Mouse (Mus musculus): Measurements from ENCODE around the gene Mapk1ip1l. TPM values are rescaled to one million over a fixed set of nuclear protein-coding genes. Genes with fewer than 3 reads are reported as not detected.

Mapk1ip1l gene
- 10 to 100 TPM; 72.3 to 73.8 TPM for total RNA-seq (2021)

- intact Hi-C loops (cut with DNase I): no loop called here
- DNase-seq (ENCODE audit: extremely low spot score in 1 of 2, low spot score in 2 of 2): peak; percentile 84 to 92
These were observed at the start of gene Mapk1ip1l for GRCm38 (mm10) chr14:47297785-47298407. Gene Mapk1ip1l (plus strand): TSS chr14:47298266.

- DNase-seq (ENCODE audit: extremely low spot score in 1 of 2, low spot score in 2 of 2): no peak
- intact Hi-C loops (cut with DNase I): loop anchor here (10.0 kb wide), 1 partner anchor 375 kb away; no protein-coding TSS in a partner anchor
These were observed 48.2 kb upstream of the Mapk1ip1l start for GRCm38 (mm10) chr14:47249839-47250238.

GRCm38 (mm10) chr14:47264866-47265265, 33.2 kb upstream of the Mapk1ip1l start:
- DNase-seq (ENCODE audit: extremely low spot score in 1 of 2, low spot score in 2 of 2): no peak

GRCm38 (mm10) chr14:47265829-47266228, 32.2 kb upstream of the Mapk1ip1l start:
- no peak for DNase-seq (ENCODE audit: extremely low spot score in 1 of 2, low spot score in 2 of 2)
- intact Hi-C loops (cut with DNase I): no loop called here

More at GRCm38 (mm10) chr14:47264866-47265265, 33.2 kb upstream of the Mapk1ip1l start:
- intact Hi-C loops (cut with DNase I): no loop called here

GRCm38 (mm10) chr14:47269056-47269455, 29.0 kb upstream of the Mapk1ip1l start:
- intact Hi-C loops (cut with DNase I): no loop called here

GRCm38 (mm10) chr14:47269706-47270105, 28.4 kb upstream of the Mapk1ip1l start:
- intact Hi-C loops (cut with DNase I): no loop called here
- DNase-seq (ENCODE audit: extremely low spot score in 1 of 2, low spot score in 2 of 2): no peak

More at GRCm38 (mm10) chr14:47269056-47269455, 29.0 kb upstream of the Mapk1ip1l start:
- DNase-seq (ENCODE audit: extremely low spot score in 1 of 2, low spot score in 2 of 2): no peak

GRCm38 (mm10) chr14:47273751-47274150, 24.3 kb upstream of the Mapk1ip1l start:
- intact Hi-C loops (cut with DNase I): no loop called here
- no peak for DNase-seq (ENCODE audit: extremely low spot score in 1 of 2, low spot score in 2 of 2)

GRCm38 (mm10) chr14:47275417-47275816, 22.6 kb upstream of the Mapk1ip1l start:
- no peak for DNase-seq (ENCODE audit: extremely low spot score in 1 of 2, low spot score in 2 of 2)
- intact Hi-C loops (cut with DNase I): no loop called here

GRCm38 (mm10) chr14:47276036-47276603, 21.9 kb upstream of the Mapk1ip1l start:
- no peak for DNase-seq (ENCODE audit: extremely low spot score in 1 of 2, low spot score in 2 of 2)
- intact Hi-C loops (cut with DNase I): no loop called here

GRCm38 (mm10) chr14:47276637-47277393, 21.3 kb upstream of the Mapk1ip1l start, which contains the start of the genes Wdhd1 and Socs4:
Gene Wdhd1 (minus strand): TSS chr14:47276857.
Gene Socs4 (plus strand): TSS chr14:47276931.
- peak; percentile 89 to 96 for DNase-seq (ENCODE audit: extremely low spot score in 1 of 2, low spot score in 2 of 2)
- intact Hi-C loops (cut with DNase I): no loop called here

- DNase-seq (ENCODE audit: extremely low spot score in 1 of 2, low spot score in 2 of 2): no peak
- intact Hi-C loops (cut with DNase I): no loop called here
These were observed 19.0 kb upstream of the Mapk1ip1l start for GRCm38 (mm10) chr14:47279058-47279457.

- no peak for DNase-seq (ENCODE audit: extremely low spot score in 1 of 2, low spot score in 2 of 2)
- intact Hi-C loops (cut with DNase I): no loop called here
These were observed 16.5 kb upstream of the Mapk1ip1l start for GRCm38 (mm10) chr14:47281535-47281934.

GRCm38 (mm10) chr14:47283568-47283967, 14.5 kb upstream of the Mapk1ip1l start:
- intact Hi-C loops (cut with DNase I): no loop called here
- DNase-seq (ENCODE audit: extremely low spot score in 1 of 2, low spot score in 2 of 2): no peak

- no peak for DNase-seq (ENCODE audit: extremely low spot score in 1 of 2, low spot score in 2 of 2)
- intact Hi-C loops (cut with DNase I): no loop called here
These were observed 12.8 kb upstream of the Mapk1ip1l start for GRCm38 (mm10) chr14:47285271-47285670.

- intact Hi-C loops (cut with DNase I): no loop called here
- DNase-seq (ENCODE audit: extremely low spot score in 1 of 2, low spot score in 2 of 2): no peak
These were observed 11.9 kb upstream of the Mapk1ip1l start for GRCm38 (mm10) chr14:47286215-47286614.

GRCm38 (mm10) chr14:47287021-47287420, 11.0 kb upstream of the Mapk1ip1l start:
- DNase-seq (ENCODE audit: extremely low spot score in 1 of 2, low spot score in 2 of 2): no peak
- intact Hi-C loops (cut with DNase I): no loop called here

GRCm38 (mm10) chr14:47291772-47292171, 6.3 kb upstream of the Mapk1ip1l start:
- intact Hi-C loops (cut with DNase I): no loop called here
- no peak for DNase-seq (ENCODE audit: extremely low spot score in 1 of 2, low spot score in 2 of 2)

GRCm38 (mm10) chr14:47294136-47294535, 3.9 kb upstream of the Mapk1ip1l start:
- intact Hi-C loops (cut with DNase I): no loop called here

GRCm38 (mm10) chr14:47296232-47296631, 1.8 kb upstream of the Mapk1ip1l start:
- intact Hi-C loops (cut with DNase I): no loop called here
- DNase-seq (ENCODE audit: extremely low spot score in 1 of 2, low spot score in 2 of 2): no peak

More at GRCm38 (mm10) chr14:47294136-47294535, 3.9 kb upstream of the Mapk1ip1l start:
- no peak for DNase-seq (ENCODE audit: extremely low spot score in 1 of 2, low spot score in 2 of 2)

- intact Hi-C loops (cut with DNase I): no loop called here
- no peak for DNase-seq (ENCODE audit: extremely low spot score in 1 of 2, low spot score in 2 of 2)
These were observed 334 bp downstream of the Mapk1ip1l start for GRCm38 (mm10) chr14:47298408-47298792.
